Mouse (Mus musculus) gastrocnemius, adult 18-20 months (tissue): ENCODE measurements around the gene Ccr6. TPM values are rescaled to one million over a fixed set of nuclear protein-coding genes. Genes with fewer than 3 reads are reported as not detected.

ENCODE experiments used
- DNase-seq: peaks from one replicate; pipeline ENCODE4 v3.0.0; 2021; ENCODE audit warnings: low spot score
- total RNA-seq, 2 experiments: library from RNA; stranded (reverse); gene quantifications; 2 replicates each; pipeline ENCODE4 v1.2.3; 2021

Gene Ccr6
- total RNA-seq, 2 experiments from 2014 or later, result not detected

DNA sequence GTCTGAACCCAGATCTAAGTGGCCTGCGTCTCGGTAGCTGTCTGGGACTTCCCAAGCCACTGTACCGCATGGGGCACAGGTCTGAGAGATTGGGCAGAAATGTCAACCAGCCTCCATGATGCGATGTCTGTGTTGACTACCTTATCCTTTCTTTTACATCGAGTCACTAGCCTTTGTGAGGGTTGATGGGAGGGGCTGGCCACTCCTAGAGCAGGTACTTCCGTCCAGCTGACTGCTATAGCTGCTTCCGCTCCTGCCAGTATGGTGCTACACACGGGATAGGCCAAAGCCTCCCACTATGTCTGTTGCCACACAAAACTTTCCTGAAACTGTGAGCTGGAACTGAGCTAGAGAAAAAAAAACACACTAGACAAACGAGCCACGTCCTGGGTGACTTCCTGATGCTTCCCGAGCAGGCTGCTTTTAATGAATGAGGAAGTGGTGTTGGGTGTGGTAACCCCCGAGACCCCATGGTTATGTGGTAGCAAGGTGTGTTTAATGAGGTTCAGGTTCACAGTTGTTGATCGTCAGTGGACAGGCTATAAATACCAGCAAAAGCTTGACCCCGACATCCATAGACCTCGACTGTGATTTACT is 2.1 kb upstream of the Ccr6 start:
- DNase-seq, result no peak

DNA sequence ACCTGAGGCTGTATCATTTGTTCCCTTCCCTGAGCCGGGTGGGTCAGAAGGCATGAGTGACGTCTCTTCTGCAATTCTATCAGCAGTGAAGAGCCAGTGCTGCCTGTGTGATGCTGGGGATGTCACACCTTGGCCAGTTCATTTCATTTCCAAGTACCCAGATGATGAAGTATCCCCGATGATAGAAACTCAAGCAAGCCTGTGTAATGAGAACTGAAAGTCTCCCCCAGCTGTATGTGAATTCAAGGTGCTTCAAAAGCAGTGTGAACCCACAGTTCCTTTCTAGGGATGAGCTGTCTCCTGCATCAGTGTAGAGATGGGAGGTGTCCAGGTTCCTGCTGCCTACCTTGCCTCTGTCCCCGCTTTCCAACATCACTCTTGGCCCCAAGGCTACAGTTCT is 1.3 kb upstream of the Ccr6 start:
- no peak for DNase-seq

DNA sequence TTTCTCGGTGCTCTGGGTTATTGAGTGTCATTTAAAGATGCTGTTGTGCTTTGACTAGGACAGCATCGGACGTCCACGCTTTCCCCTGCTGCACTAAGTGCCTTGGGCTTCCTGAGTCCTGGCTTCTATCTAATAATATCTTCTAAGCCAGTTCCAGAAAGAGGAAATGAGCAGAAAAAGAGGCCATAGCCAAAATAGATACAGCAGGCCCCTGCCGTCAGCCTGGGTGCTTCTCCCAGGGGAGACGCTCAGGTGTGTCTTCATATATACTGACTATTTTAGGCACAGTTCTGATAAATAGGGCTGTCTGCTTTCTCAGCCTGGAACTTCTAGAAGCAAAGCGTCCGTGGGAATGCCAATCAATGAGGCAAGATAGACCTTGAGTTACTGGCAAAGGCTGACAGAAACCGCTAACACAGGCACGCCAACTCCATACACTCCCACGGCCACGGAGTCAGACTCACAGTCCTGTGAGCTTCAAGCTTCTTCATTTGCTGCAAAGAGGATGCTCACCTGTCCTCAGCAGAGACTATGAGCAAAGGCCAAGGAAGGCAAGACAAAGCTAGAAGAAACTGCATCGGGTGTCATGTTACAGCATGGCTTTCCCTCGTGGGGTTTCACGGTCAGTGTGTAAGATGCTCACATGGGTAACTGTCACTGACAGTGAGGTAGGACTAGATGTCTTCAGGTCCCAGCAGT is 2.3 kb downstream of the Ccr6 start:
- no peak for DNase-seq

DNA sequence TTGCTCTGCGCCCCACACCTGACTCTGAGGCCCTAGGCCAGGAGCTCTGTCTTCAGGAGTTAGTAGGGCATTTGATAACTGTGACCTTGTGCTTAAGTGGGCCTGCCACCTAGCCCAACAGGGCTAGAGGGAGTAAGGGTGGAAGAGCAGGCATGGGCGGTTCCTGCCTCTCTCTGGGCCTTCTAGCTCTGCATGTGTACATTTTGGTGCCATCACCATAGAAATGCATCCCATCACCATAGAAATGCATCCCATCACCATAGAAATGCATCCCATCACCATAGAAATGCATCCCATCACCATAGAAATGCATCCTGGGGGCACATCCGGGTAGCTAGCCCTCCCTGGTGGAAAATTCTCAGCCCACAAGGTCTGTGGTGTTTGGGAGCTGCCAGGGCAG is 3.7 kb downstream of the Ccr6 start:
- no peak for DNase-seq

DNA sequence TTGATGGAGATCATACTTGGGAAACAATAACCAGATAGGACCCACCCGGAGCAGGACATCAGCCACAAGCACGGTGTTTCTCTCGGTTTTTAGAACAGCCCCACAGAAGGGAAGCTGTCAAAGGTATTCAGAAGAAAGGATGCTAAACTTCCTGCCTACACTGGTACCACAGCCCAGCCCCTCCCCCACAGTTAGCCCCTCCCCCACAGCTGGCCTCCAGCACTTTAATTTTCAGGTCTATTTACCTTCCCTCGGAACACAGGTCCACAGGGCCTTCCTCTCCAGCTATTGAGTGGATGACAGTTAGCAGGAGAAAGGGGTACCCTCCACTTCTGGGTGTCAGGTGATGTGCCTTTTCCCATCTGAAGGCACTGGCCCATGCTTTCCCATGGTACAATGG is 4.7 kb downstream of the Ccr6 start:
- no peak for DNase-seq

DNA sequence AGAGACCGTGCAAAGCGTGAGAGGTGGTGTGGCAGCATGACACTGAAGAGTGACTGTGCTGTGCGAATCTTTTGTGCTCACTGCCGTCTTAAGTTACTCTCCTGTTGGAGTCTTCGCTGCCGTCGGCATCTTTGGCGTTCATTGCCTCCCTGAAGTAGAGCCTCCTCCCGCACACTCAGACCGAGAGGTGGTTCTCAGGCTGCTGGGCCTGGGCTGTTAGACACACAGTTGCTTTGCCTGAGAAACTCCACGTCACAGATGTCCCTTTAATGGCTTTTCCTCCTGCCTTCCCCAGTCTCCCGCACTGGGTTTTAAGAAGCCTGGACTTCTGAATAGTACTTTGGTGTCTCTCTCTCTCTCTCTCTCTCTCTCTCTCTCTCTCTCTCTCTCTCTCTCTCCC is 5.8 kb downstream of the Ccr6 start:
- DNase-seq, result no peak

DNA sequence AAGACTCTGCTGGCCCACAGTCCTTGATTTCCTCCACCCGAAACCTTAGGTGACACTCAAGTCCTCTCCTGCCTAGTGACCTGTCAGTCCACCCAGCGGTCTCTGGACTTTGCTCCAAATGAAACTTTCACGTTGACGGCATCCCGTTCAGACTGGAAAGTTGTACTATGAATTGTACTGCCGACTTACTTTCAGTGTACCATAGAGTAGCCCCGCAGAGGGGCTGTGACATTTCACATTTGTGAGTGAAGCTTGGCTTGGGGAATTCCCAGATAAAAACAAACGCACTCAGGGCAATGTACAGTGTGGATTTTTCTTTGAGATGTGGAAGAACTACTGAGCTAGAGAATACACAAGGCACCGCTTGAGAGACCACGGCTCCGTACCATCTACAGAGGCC is 6.3 kb downstream of the Ccr6 start:
- DNase-seq, result no peak

DNA sequence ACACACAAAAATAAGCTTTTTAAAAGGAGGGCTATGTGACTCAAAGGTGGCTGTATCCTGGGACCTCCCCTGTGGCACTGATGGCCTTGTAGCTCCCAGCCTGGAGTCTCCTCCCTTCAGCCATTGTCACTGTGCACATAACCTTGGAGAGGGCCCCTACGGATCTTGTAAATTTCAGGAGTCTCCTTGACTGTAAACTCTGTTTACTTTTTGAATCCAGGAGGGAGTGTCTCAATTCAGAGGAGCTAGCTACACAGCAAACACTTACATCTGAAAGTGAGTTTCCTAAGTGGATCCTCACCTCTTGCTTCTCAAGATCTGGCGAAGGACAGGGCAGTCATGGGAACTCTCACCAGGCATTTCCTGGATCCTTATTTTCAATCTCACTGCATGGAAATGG is 8.3 kb downstream of the Ccr6 start:
- no peak for DNase-seq

DNA sequence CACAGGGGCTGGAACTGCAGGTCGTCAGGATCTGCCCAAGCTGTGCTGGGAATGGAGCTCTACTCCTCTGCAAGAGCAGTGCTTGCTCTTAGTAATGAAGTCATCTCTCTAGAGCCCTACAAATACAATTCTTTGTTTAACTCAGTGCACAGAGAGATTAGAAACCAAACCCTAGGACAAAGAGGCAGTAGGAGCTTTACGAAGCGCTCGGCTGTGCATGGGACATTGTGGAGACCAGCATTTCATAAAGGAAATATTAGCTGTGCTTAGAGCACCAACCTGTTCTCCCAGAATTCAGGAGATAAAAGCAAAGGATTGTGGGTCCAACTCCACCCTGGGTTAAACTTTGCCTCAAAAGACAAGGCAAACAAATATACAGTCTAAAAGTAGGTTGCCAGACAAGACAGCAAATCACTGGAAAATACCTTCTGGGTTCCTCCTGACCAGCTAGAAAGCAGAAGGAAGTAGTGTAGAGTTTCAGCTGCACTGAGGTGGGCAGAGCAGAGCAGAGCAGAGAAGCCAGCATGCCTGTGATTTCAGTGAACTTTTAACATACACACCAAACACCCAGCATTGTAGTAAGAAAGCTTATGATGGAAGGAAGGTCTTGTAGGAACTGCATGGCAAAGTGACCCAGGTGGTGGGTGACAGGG is 10.4 kb downstream of the Ccr6 start:
- DNase-seq, result no peak

DNA sequence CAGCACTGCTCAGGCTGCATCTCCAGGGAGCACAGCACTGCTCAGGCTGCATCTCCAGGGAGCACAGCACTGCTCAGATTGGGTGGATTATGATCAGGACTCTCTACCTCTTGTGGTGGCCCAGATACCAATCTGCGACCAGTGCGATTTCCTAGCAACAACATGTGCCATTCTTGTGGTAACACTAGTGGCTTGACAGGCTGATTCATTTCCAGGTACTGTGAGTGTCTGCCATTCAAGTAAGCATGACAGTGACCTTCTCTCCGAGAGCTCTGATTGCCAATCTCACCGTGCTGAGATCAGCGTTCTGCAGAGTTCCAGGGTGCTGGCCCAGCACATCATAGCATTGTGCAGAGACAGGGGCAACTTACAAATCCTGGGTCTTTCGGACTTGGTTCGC is 15.9 kb downstream of the Ccr6 start:
- DNase-seq, result no peak

DNA sequence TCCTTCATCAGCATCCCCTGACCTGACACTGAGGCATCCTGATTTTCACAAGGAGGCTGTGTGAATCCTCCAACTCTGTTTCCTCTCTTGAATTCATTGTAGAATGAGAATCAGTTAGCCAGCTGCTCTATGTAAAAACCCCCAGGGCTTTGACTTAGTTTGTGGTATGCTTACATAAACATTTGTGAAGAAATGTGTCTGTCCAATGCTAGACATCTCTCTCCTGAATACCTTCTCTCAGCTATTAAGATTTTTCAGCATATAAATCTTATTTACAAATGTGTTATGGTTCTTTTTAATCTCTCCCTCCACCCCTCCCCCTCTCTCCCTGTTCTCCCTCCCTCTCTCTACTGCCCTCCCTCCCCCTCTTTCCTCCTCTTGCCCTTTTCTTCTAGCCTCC is 18.4 kb downstream of the Ccr6 start:
- no peak for DNase-seq

DNA sequence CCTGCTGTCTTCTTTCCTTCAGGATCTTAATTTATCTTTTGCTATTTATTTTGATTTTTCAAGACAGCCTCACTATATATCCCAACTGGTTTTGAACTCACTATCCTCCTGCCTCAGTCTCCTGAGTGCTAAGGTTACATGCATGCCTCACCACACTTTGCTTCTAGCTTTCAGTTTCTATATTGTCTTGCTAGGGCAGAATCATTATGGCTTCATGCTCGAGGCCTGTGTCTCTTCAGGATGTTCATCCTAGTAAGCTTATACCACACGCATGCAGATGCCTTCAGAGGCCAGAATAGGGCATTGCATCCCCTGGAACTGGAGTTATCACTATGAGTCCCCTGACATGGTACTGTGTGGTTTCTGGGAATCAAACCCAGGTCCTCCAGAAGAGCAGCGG is 19.1 kb downstream of the Ccr6 start:
- DNase-seq, result no peak

DNA sequence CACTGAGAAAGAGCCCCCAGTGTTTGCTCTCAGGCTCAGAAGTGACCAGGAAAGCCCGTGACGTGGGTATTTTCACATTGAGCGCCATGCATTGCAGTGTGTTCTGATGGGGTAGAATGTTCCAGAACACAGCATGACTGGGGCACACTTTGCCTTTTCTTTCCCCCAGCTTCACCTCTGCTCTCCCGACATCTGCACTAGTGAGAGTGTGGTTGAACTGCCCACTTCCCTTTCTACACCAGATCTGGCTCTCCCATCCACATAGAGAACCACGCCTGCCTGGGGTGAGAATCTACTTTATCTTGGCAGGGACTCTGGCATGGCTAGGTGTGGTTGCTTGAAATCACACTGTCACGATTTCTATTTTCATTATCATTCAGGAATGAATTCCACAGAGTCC is 19.7 kb downstream of the Ccr6 start:
- no peak for DNase-seq

DNA sequence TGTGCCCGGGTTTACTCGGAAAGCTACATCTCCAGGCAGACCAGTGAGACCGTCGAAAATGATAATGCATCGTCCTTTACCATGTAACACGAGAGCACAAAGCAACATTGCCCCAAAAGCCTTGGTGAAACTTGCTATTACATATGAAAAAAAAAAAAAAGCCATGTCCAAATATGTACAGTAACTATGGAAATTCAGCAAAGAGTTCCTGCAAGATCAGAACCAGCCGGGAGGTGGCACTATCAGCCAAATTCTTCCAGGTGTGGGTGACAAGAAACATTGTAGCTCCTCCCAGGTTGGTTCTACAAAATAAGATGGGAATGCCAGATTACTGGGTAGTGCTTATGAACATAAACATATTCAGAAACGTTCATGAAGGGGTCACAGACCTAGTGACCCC is 21.1 kb downstream of the Ccr6 start:
- no peak for DNase-seq

DNA sequence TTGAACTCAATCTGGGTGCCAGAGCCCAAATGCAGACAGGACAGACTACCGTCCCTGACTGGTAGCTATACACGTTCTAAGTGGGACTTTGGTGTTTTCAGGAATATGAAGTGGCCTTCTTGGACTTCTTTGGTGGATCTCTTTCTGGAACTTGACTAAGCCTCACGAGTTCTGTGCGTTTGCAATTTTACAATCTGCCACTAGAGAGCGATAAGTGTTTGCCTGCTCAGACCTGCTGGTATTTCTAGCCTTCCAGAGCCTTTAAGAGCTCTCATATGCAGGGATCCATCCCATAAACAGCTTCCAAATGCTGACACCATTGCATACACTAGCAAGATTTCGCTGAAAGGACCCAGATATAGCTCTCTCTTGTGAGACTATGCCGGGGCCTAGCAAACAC is 28.8 kb downstream of the Ccr6 start:
- peak; percentile 66 for DNase-seq

DNA sequence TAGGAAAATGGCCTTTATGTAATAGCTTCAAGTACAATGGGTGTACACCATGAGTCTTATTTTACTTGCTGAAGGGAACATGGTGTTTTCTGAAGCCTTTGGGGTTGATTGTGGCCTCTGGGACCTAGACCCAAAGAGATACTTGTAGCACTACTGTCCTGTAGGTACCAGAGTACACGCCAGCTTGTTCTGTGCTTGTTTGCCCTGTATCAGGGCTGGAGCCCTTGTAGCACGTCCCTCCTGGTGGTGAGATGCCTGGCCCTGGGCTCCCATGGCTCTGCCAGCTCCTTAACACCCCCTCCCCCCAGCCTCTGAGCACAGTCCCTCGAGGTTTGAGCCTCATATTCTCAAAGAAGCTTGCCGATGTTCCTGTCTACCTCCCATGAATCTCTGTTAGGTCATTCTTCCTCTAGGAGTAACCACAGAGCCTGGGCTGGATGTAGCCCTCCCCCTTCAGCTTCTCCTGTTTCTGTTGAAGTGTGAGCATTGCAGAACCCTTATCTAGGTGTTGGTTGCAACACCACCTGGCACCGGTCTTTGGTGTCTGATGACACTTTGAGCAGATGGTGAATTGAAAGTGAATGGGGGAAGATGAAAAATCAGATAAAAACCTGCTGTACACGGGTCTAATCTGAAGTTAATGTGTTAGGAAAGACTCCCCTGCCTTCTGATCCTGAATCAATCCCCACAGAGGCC is 36.4 kb downstream of the Ccr6 start:
- DNase-seq, result no peak

DNA sequence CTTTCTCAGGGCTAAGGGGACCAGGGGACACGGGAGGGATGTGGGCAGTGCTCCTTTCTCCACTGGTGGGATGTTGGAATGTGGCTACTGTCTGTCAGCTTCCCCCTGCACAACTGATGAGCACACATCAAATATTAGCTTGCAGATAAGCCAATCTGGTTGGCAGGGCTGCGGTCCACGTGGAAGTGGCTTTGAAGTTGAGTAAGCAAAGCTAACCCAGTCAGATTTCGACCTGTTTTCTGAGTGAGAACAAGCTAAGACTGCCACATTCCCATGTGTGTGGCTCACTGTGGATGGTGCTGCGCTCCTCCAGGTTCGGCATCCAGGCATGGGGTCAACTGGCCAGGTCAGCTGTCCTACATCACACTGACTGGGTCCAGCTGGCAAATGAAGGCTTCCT is 37.1 kb downstream of the Ccr6 start:
- no peak for DNase-seq

DNA sequence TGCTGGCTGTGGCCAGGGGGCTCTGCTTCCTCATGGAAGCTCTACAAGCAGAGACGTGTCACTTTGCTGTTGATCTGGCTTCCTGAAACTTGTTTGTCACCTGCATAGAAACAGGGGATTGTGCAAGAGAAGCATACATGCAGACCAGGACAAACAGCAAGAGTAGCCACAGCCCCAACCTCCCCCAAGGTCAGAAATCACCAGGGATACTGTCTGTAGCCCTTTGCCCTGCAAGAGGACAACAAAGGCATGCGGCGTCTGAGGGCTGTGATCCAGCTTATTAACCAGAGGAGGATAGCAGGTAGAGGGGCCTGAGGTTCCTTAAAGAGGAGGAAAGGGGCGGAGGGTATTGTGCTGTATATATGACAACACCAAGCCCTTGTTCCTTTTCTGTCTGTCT is 40.2 kb downstream of the Ccr6 start:
- DNase-seq, result no peak

DNA sequence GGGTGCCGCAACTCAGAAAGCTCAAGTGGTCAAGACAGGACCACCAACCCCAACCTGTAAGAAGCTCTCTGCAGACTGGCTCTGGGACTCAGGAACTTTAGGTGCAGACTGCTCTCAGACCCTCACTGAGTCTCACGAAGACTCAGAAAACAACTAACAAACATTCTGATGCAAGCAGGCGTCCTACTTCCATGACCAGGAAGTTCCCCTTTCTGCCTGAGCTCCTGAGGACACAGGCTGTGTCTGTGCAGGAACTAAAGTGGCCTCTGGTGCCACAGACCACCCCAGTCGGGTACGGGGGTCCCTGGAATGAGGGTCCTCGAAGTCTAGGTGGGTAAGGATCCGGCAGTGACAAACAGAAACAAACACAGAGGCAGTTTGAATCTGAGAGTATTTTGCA is 40.8 kb downstream of the Ccr6 start:
- no peak for DNase-seq

DNA sequence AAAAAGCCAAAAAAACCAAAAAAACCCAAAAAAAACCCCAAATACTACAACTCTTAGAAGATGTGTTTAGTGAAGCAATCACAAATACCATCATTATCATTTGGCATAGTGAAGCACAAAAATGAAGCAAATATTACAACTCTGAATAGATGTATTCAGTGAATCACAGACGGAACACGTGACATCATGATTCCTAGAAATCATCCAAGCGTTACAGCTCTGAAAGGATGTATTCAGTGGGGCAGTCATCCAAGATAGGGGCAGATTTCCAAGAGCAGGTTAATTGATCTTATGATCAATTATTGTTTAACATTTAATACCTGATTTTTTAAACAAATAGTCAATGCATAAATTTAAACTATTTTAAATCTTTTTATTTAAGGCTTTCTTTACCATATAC is 41.4 kb downstream of the Ccr6 start:
- DNase-seq, result no peak

DNA sequence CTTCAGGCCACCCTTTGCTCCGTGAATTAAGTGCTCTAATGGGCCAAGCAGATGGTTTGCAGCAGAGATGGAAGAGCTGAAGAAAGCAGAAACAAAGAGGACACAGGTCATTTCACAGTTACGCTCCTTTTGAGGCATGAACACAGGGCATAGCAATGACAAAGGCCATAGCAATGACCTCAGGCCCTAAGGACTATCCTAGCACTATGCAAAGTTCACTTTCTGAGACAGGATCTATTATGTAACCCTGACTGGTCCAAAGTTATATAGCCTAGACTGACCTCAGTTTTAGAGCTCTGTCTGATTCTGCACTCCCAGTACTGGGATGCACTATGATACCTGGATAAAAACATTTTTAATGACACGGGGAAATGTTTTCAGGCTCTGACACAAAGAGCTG is 42.5 kb downstream of the Ccr6 start:
- DNase-seq, result no peak

DNA sequence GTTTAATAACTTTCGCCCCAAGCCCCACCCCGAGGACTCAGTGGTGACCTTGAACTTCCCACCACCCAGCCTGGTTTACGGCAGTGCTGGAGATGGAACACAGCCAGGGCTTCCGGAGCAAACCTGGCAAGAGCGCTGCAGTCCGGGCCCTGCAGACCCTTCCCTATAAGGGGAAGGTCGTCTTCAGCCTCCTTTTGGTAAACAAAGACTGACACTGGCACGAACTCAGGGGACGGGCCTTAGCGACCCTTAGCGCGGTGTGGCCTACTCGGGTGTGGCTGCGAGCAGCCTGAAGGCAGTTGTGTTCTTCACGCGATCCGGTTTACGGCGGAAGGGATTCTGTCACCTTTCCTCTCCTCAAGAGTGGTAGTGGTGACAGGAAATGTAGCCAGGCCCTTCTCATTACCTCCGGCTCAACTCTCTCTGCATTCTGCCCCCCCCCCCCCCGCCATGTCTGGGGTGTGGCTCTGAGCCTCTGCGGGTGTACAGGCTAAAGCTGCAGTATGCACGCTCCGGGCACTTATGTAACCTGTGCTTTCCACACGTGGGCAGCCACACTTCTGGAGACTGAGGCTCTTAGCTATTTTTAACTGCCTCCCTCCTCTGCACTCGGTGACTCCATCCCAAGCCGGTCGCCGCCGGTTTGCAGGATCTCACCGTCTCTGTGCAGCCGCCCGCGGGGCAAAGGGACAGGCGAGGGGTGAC is 47.1 kb downstream of the Ccr6 start, which contains the start of gene Mpc1:
Gene Mpc1, plus strand, starts transcription at position 84 of the 705 bp plus-strand sequence.
- peak; percentile 91 for DNase-seq
